Mouse (Mus musculus): ENCODE data around the gene Krtap5-3. TPM values are rescaled to one million over a fixed set of nuclear protein-coding genes. Genes with fewer than 3 reads are reported as not detected.

Gene Krtap5-3
- polyA plus RNA-seq, 1 experiment: not detected

Other genes with a start within 250 kb of the Krtap5-3 start
- gene Mob2, start 140.3 kb upstream of the Krtap5-3 start, polyA plus RNA-seq (2012; fragmentation: generic; extraction: Trizol): 39.2 TPM
- gene Dusp8, start 105.5 kb upstream of the Krtap5-3 start, polyA plus RNA-seq (2012; fragmentation: generic; extraction: Trizol): 9.1 TPM
- gene Gm45618, start 80.6 kb upstream of the Krtap5-3 start, polyA plus RNA-seq (2012; fragmentation: generic; extraction: Trizol): not detected
- not detected for gene Gm39115, start 65.3 kb upstream of the Krtap5-3 start, polyA plus RNA-seq (2012; fragmentation: generic; extraction: Trizol)
- gene Gm45337, start 56.8 kb upstream of the Krtap5-3 start, polyA plus RNA-seq (2012; fragmentation: generic; extraction: Trizol): not detected
- not detected for gene Gm29735, start 44.3 kb upstream of the Krtap5-3 start, polyA plus RNA-seq (2012; fragmentation: generic; extraction: Trizol)
- not detected for gene Gm4553, start 35.6 kb upstream of the Krtap5-3 start, polyA plus RNA-seq (2012; fragmentation: generic; extraction: Trizol)
- gene Krtap5-2, start 25.4 kb upstream of the Krtap5-3 start, polyA plus RNA-seq (2012; fragmentation: generic; extraction: Trizol): not detected
- gene Gm10153, start 11.0 kb upstream of the Krtap5-3 start, polyA plus RNA-seq (2012; fragmentation: generic; extraction: Trizol): not detected
- gene Gm7579, start 10.5 kb downstream of the Krtap5-3 start, polyA plus RNA-seq (2012; fragmentation: generic; extraction: Trizol): not detected
- gene Krtap5-5, start 28.6 kb downstream of the Krtap5-3 start, polyA plus RNA-seq (2012; fragmentation: generic; extraction: Trizol): not detected
- gene Gm40460, start 39.7 kb downstream of the Krtap5-3 start, polyA plus RNA-seq (2012; fragmentation: generic; extraction: Trizol): not detected
- gene Gm2431, start 57.0 kb downstream of the Krtap5-3 start, polyA plus RNA-seq (2012; fragmentation: generic; extraction: Trizol): not detected
- not detected for gene Gm4559, start 73.0 kb downstream of the Krtap5-3 start, polyA plus RNA-seq (2012; fragmentation: generic; extraction: Trizol)
- not detected for gene Krtap5-1, start 95.8 kb downstream of the Krtap5-3 start, polyA plus RNA-seq (2012; fragmentation: generic; extraction: Trizol)
- gene Krtap5-4, start 102.2 kb downstream of the Krtap5-3 start, polyA plus RNA-seq (2012; fragmentation: generic; extraction: Trizol): not detected
- 5.4 TPM for gene Ifitm10, start 172.4 kb downstream of the Krtap5-3 start, polyA plus RNA-seq (2012; fragmentation: generic; extraction: Trizol)
- 0.31 TPM for gene Gm49369, start 181.3 kb downstream of the Krtap5-3 start, polyA plus RNA-seq (2012; fragmentation: generic; extraction: Trizol)
- 887 TPM for gene Ctsd, start 186.7 kb downstream of the Krtap5-3 start, polyA plus RNA-seq (2012; fragmentation: generic; extraction: Trizol)
- gene Syt8, start 233.5 kb downstream of the Krtap5-3 start, polyA plus RNA-seq (2012; fragmentation: generic; extraction: Trizol): 14.5 TPM
- 3,238 TPM for gene Tnni2, start 240.4 kb downstream of the Krtap5-3 start, polyA plus RNA-seq (2012; fragmentation: generic; extraction: Trizol)

Measured in myocyte (in vitro differentiated cells).